Mouse (Mus musculus) small intestine, adult 2 months (tissue): ENCODE results near the gene Cltb. TPM values are rescaled to one million over a fixed set of nuclear protein-coding genes. Genes with fewer than 3 reads are reported as not detected.
A peak's percentile ranks its signal among the peaks of the same experiment; 100 is the strongest.

Experiments
- H3K27ac ChIP-seq: fragments of 200-500 bp; 2 replicates; pipeline ENCODE4 v1.5.1; 2012; ENCODE audit warnings: low read depth, low read length, control low read depth, inconsistent platforms; ENCODE audit not compliant: insufficient read depth
- H3K27me3 ChIP-seq: fragments of 200-500 bp; 2 replicates; pipeline ENCODE4 v1.6.1; 2012; ENCODE audit warnings: mild to moderate bottlenecking, moderate library complexity, low read length, inconsistent platforms; ENCODE audit not compliant: control insufficient read depth, insufficient read depth
- H3K36me3 ChIP-seq: fragments of 200-500 bp; 2 replicates; pipeline ENCODE4 v1.6.1; 2012; ENCODE audit warnings: mild to moderate bottlenecking, low read length, control low read depth, inconsistent platforms; ENCODE audit not compliant: control insufficient read depth, insufficient read depth
- H3K4me1 ChIP-seq: fragments of 200-500 bp; 2 replicates; pipeline ENCODE4 v1.6.1; 2012; ENCODE audit warnings: low read length, inconsistent platforms, mixed read lengths; ENCODE audit not compliant: control insufficient read depth, insufficient read depth, insufficient read length
- H3K4me3 ChIP-seq: fragments of 200-500 bp; 2 replicates; pipeline ENCODE4 v1.5.1; 2012; ENCODE audit warnings: low read depth, mild to moderate bottlenecking, control low read depth, inconsistent platforms, low read length, moderate library complexity
- CTCF ChIP-seq: fragments of 200-500 bp; IDR thresholded peaks from 2 replicates; pipeline ENCODE4 v1.5.1; 2012; ENCODE audit warnings: low read depth, mild to moderate bottlenecking, control low read depth, inconsistent platforms, low read length, moderate library complexity, mixed read lengths; ENCODE audit not compliant: insufficient replicate concordance, insufficient read length; ENCODE audit errors: extremely low read depth
- POLR2A ChIP-seq: fragments of 200-500 bp; IDR thresholded peaks from 2 replicates; pipeline ENCODE4 v1.6.1; 2012; ENCODE audit warnings: low read depth, mild to moderate bottlenecking, control low read depth, inconsistent platforms, low read length, moderate library complexity
- WGBS: fragments of 180-500 bp; shearing (Covaris S2); methylation state at CpG from one replicate; pipeline ENCODE4 v1.1.7; 2018; 5-methylcytosine and 5-hydroxymethylcytosine counted together
- polyA plus RNA-seq: library from polyadenylated mRNA; depleted of rRNA; stranded (reverse); fragments of >200 nt; gene quantifications from 2 replicates; pipeline ENCODE4 v1.2.3, GENCODE M21; 2012; rRNA removed

Gene Cltb
- polyA plus RNA-seq: 34.7 and 84.6 TPM in 2 replicates

GRCm38 (mm10) chr13:54610972-54611754 is at the start of gene Cltb:
Gene Cltb, minus strand, starts transcription at chr13:54611344.
- no peaks in the 10 kb centered on the region; the same call in 1 of the 2 replicates for H3K36me3 ChIP-seq
- H3K27ac ChIP-seq: peak within 1 kb of the TSS; percentile 54
- peaks cover 8% of the 10 kb centered on the region for H3K4me1 ChIP-seq
- H3K27me3 ChIP-seq: no peaks in the 10 kb centered on the region
- under 1% methylated on average over 66 of the region's 66 CpGs for WGBS
- peak within 1 kb of the TSS; percentile 78 for H3K4me3 ChIP-seq
- TF ChIP-seq CTCF: no peak
- peak; percentile 69 for TF ChIP-seq POLR2A

GRCm38 (mm10) chr13:54660877-54661276 is 49.7 kb upstream of the Cltb start:
- Histone ChIP-seq H3K27me3 (no peaks in the 10 kb centered on the region), H3K4me3 (no peak overlapping the region), H3K36me3 (peaks cover 42% of the 10 kb centered on the region), H3K27ac (no peak overlapping the region), H3K4me1 (no peaks in the 10 kb centered on the region)
- TF ChIP-seq POLR2A: no peak
- TF ChIP-seq CTCF: no peak
- 30% methylated on average over 5 of the region's 5 CpGs for WGBS

GRCm38 (mm10) chr13:54650461-54650860 is 39.3 kb upstream of the Cltb start:
- Histone ChIP-seq H3K27me3 (no peaks in the 10 kb centered on the region), H3K36me3 (peaks cover 73% of the 10 kb centered on the region), H3K27ac (no peak overlapping the region), H3K4me3 (no peak overlapping the region), H3K4me1 (no peaks in the 10 kb centered on the region)
- TF ChIP-seq CTCF: no peak
- no peak for TF ChIP-seq POLR2A
- 98% methylated on average over 3 of the region's 3 CpGs for WGBS

- H3K4me1 ChIP-seq: no peaks in the 10 kb centered on the region
- H3K36me3 ChIP-seq: peaks cover 18% of the 10 kb centered on the region
- TF ChIP-seq CTCF (no peak), POLR2A (no peak)
- no peaks in the 10 kb centered on the region for H3K27me3 ChIP-seq
- 94% methylated on average over 3 of the region's 3 CpGs for WGBS
- no peak overlapping the region for H3K4me3 ChIP-seq
- no peak overlapping the region for H3K27ac ChIP-seq
These were observed 23.9 kb upstream of the Cltb start for GRCm38 (mm10) chr13:54635011-54635410.

GRCm38 (mm10) chr13:54632731-54633277 is 21.7 kb upstream of the Cltb start:
- no peaks in the 10 kb centered on the region for H3K27me3 ChIP-seq
- peaks cover 9% of the 10 kb centered on the region; the same call in 1 of the 2 replicates for H3K36me3 ChIP-seq
- no peaks in the 10 kb centered on the region for H3K4me1 ChIP-seq
- no peak overlapping the region for H3K27ac ChIP-seq
- no peak overlapping the region for H3K4me3 ChIP-seq
- TF ChIP-seq POLR2A: no peak
- no peak for TF ChIP-seq CTCF
- 39% methylated on average over 3 of the region's 3 CpGs for WGBS

GRCm38 (mm10) chr13:54629128-54629527 is 18.0 kb upstream of the Cltb start:
- H3K4me1 ChIP-seq: no peaks in the 10 kb centered on the region
- TF ChIP-seq POLR2A (no peak), CTCF (no peak)
- H3K4me3 ChIP-seq: no peak overlapping the region
- WGBS: 38% methylated on average over 4 of the region's 4 CpGs
- H3K27ac ChIP-seq: no peak overlapping the region
- H3K36me3 ChIP-seq: peaks cover 9% of the 10 kb centered on the region; the same call in 1 of the 2 replicates
- H3K27me3 ChIP-seq: no peaks in the 10 kb centered on the region

GRCm38 (mm10) chr13:54621960-54622521 is 10.9 kb upstream of the Cltb start:
- H3K27me3 ChIP-seq: no peaks in the 10 kb centered on the region
- H3K36me3 ChIP-seq: no peaks in the 10 kb centered on the region
- TF ChIP-seq CTCF (no peak), POLR2A (no peak)

More at GRCm38 (mm10) chr13:54621960-54622521, 10.9 kb upstream of the Cltb start:
- Histone ChIP-seq H3K27ac (peak overlapping the region; percentile 38), H3K4me3 (peak overlapping the region; percentile 65), H3K4me1 (no peaks in the 10 kb centered on the region; the same call in 1 of the 2 replicates)
- under 1% methylated on average over 27 of the region's 27 CpGs for WGBS
